Mouse (Mus musculus) T-helper 1 cell (primary cell): Measurements from ENCODE around the gene Klra10.
"Not testable (repeated sequence)": the region's sequence is repeated elsewhere in the genome, so short reads cannot be mapped to it uniquely, and the experiment has no call there.

Experiments used
- in situ Hi-C: fragments of 300-600 bp; cut with MboI, MseI; formaldehyde crosslinking; loops from one replicate; pipeline ENCODE4 v1.15.1; 2025; ENCODE audit warnings: high pct_unique_total_duplicates

Gene Klra10

GRCm38 (mm10) chr6:130281828-130282227 lies at the start of gene Klra10:
Gene Klra10, minus strand, starts transcription at chr6:130281928.
- in situ Hi-C loops: not testable (repeated sequence)

GRCm38 (mm10) chr6:130287984-130288649 lies 6.4 kb upstream of the Klra10 start:
- in situ Hi-C loops: no loop called here

DNA sequence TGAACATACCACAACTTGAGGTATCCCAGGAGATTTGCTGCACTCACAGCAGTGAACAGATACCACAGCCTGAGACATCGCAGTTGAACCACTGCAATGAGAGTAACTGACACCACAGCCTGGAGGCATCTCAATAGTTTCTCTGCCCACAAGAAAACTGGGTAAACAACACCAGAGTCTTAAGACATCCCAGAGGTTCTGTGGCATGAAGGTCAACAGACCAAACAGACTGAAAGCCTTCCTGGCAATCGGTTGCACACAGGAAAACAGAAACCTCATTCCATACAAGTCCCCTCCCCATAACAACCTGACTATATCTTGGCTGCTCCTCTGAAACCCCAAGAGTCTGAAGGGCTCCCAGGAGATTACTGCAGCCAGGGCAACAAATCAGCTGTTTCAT lies 26.4 kb downstream of the Klra10 start:
- in situ Hi-C loops: no loop called here

GRCm38 (mm10) chr6:130237536-130237935 lies 44.2 kb downstream of the Klra10 start:
- in situ Hi-C loops: no loop called here

DNA sequence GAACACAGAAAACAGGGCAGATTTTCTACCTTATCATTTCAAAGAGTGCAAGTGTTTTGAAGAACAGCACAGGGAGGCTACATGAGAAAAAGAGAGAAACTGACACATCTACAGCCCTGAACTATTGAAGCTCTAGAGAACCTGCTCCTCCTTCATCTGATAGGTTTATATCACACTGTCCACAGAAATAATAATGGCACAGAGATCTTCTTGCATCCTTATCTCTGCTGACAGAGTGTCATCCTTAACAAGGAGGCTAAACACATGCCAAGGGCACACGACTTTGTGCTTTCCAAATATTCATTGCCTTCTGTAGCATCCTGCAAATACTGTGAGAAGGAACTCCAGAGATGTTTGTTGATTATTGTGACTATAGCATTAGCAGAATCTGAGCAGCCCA lies 45.1 kb downstream of the Klra10 start:
- in situ Hi-C loops: no loop called here

GRCm38 (mm10) chr6:130233222-130233621 lies 48.5 kb downstream of the Klra10 start, which contains the start of gene Klra7:
Gene Klra7, minus strand, starts transcription at chr6:130233322.
- in situ Hi-C loops: no loop called here
